ENCODE assay signal across 8 mouse cellular contexts in genomic region chr2:144166102-144166750, GRCm38 (mm10).
DNase-seq lines count a peak whose midpoint lies in the region; ATAC-seq and TF ChIP-seq lines count a peak whose summit lies in the region.

No protein-coding gene starts in this region.

- ATAC-seq in kidney, postnatal 0 days (replicated peaks; ENCODE audit: low FRiP score, low read depth), result no peak
- ATAC-seq in embryonic facial prominence, embryonic 11.5 days (replicated peaks; ENCODE audit: insufficient number of reproducible peaks, low FRiP score, low TSS enrichment, low read depth), result no peak
- no peak for ATAC-seq in intestine, embryonic 14.5 days (replicated peaks; ENCODE audit: low FRiP score, low TSS enrichment, low read depth)
- ATAC-seq in neural tube, embryonic 12.5 days (ENCODE audit: low FRiP score, low read depth), result no peak

- whole genome bisulfite sequencing in kidney, postnatal 0 days, result 28% methylated on average over 12 of the region's 12 CpGs
- 29% methylated on average over 12 of the region's 12 CpGs for WGBS in embryonic facial prominence, embryonic 11.5 days
- 29% methylated on average over 12 of the region's 12 CpGs for WGBS in intestine, embryonic 14.5 days
- WGBS in neural tube, embryonic 12.5 days, result 33% methylated on average over 12 of the region's 12 CpGs

- no peaks in the 10 kb centered on the region for H3K36me3 ChIP-seq in kidney, postnatal 0 days (ENCODE audit: insufficient read depth, low read length)
- no peaks in the 10 kb centered on the region for H3K36me3 ChIP-seq in embryonic facial prominence, embryonic 11.5 days (replicated peaks; ENCODE audit: control insufficient read depth, insufficient read depth, low read depth, low read length)
- H3K36me3 ChIP-seq in intestine, embryonic 14.5 days (ENCODE audit: control insufficient read depth, insufficient read depth, low read length), result no peaks in the 10 kb centered on the region
- no peaks in the 10 kb centered on the region for H3K36me3 ChIP-seq in neural tube, embryonic 12.5 days

- H3K4me3 ChIP-seq in kidney, postnatal 0 days (replicated peaks; ENCODE audit: low read depth, low read length), result peak overlapping the region; percentile 67
- peak overlapping the region; percentile 51 for H3K4me3 ChIP-seq in embryonic facial prominence, embryonic 11.5 days (ENCODE audit: low read depth, low read length)
- H3K4me3 ChIP-seq in intestine, embryonic 14.5 days (ENCODE audit: low read depth, low read length), result peak overlapping the region; percentile 65
- H3K4me3 ChIP-seq in neural tube, embryonic 12.5 days, result peak overlapping the region; percentile 60

- peaks cover 20% of the 10 kb centered on the region for H3K4me1 ChIP-seq in kidney, postnatal 0 days (replicated peaks; ENCODE audit: insufficient read depth, low read length)
- H3K4me1 ChIP-seq in embryonic facial prominence, embryonic 11.5 days (ENCODE audit: control insufficient read depth, insufficient read depth, low read length), result no peaks in the 10 kb centered on the region
- peaks cover 50% of the 10 kb centered on the region for H3K4me1 ChIP-seq in intestine, embryonic 14.5 days (replicated peaks; ENCODE audit: control insufficient read depth, insufficient read depth, low read length)
- peaks cover 17% of the 10 kb centered on the region; the same call in 1 of the 2 replicates for H3K4me1 ChIP-seq in neural tube, embryonic 12.5 days

- H3K27me3 ChIP-seq in kidney, postnatal 0 days (ENCODE audit: insufficient read depth, low read length), result no peaks in the 10 kb centered on the region
- H3K27me3 ChIP-seq in embryonic facial prominence, embryonic 11.5 days (ENCODE audit: control insufficient read depth, insufficient read depth, low read length), result no peaks in the 10 kb centered on the region
- no peaks in the 10 kb centered on the region for H3K27me3 ChIP-seq in intestine, embryonic 14.5 days (replicated peaks; ENCODE audit: control insufficient read depth, insufficient read depth, low read length)
- no peaks in the 10 kb centered on the region for H3K27me3 ChIP-seq in neural tube, embryonic 12.5 days (replicated peaks)

- H3K4me2 ChIP-seq in kidney, postnatal 0 days (ENCODE audit: low read length), result peak overlapping the region; percentile 93
- H3K4me2 ChIP-seq in embryonic facial prominence, embryonic 11.5 days (ENCODE audit: low read depth, low read length), result peak overlapping the region; percentile 81
- peak overlapping the region; percentile 83 for H3K4me2 ChIP-seq in intestine, embryonic 14.5 days (ENCODE audit: low read length)
- H3K4me2 ChIP-seq in neural tube, embryonic 12.5 days (replicated peaks), result peak overlapping the region; percentile 90

- no peaks in the 10 kb centered on the region for H3K9me3 ChIP-seq in kidney, postnatal 0 days (replicated peaks; ENCODE audit: low read length)
- no peaks in the 10 kb centered on the region for H3K9me3 ChIP-seq in embryonic facial prominence, embryonic 11.5 days (replicated peaks; ENCODE audit: control insufficient read depth, low read length)
- no peaks in the 10 kb centered on the region for H3K9me3 ChIP-seq in intestine, embryonic 14.5 days (ENCODE audit: control insufficient read depth, low read length)
- no peaks in the 10 kb centered on the region for H3K9me3 ChIP-seq in neural tube, embryonic 12.5 days

- H3K27ac ChIP-seq in kidney, postnatal 0 days, result peak overlapping the region; percentile 92
- 0 out of 2 replicates have a peak overlapping the region, but pooled peaks have one; percentile 16 for H3K27ac ChIP-seq in embryonic facial prominence, embryonic 11.5 days (replicated peaks; ENCODE audit: low read depth, low read length)
- peak overlapping the region; percentile 98 for H3K27ac ChIP-seq in intestine, embryonic 14.5 days (ENCODE audit: low read depth)
- no peak overlapping the region for H3K27ac ChIP-seq in neural tube, embryonic 12.5 days

- DNase-seq in kidney, postnatal 0 days (ENCODE audit: low spot score), result no peak
- no peak for DNase-seq in kidney, postnatal 25 days
- DNase-seq in embryonic facial prominence, embryonic 11.5 days (ENCODE audit: low spot score), result peak; percentile 42
- DNase-seq in intestine, embryonic 14.5 days (ENCODE audit: low spot score), result no peak
- DNase-seq in urinary bladder, postnatal 10 days (ENCODE audit: low spot score), result no peak
- no peak for DNase-seq in kidney, adult 9 months
- no peak for DNase-seq in adrenal gland, postnatal 36 days

- TF ChIP-seq CTCF in kidney, postnatal 0 days (IDR thresholded peaks at IDR 0.05; ENCODE audit: low read depth), result no peak

- H3K9ac ChIP-seq in kidney, postnatal 0 days (ENCODE audit: low read depth, low read length), result peak overlapping the region; percentile 77
- peak overlapping the region; percentile 57 for H3K9ac ChIP-seq in embryonic facial prominence, embryonic 11.5 days (replicated peaks; ENCODE audit: low read length)
- peak overlapping the region; percentile 80 for H3K9ac ChIP-seq in intestine, embryonic 14.5 days (ENCODE audit: low read length)
- peak overlapping the region; percentile 68; the same call in 1 of the 2 replicates for H3K9ac ChIP-seq in neural tube, embryonic 12.5 days
